Mouse (Mus musculus) lung, embryonic 16.5 days (tissue): ENCODE measurements around the gene Slc15a4. TPM values are rescaled to one million over a fixed set of nuclear protein-coding genes. Genes with fewer than 3 reads are reported as not detected.

ENCODE experiments used
- ATAC-seq: fragments of 200-750 bp; cut with Nextera tagmentation; 2 replicates; pipeline ENCODE4 v1.8.0; 2017; ENCODE audit warnings: low read depth, mild to moderate bottlenecking, moderate library complexity
- H3K27ac ChIP-seq: fragments of 300-500 bp; sonication (generic); 2 replicates; pipeline ENCODE4 v1.5.1; 2014; ENCODE audit warnings: mild to moderate bottlenecking, control low read depth, low read length
- H3K27me3 ChIP-seq: fragments of 300-500 bp; sonication (generic); 2 replicates; pipeline ENCODE4 v1.6.1; 2014; ENCODE audit warnings: low read depth, low read length, mixed read lengths; ENCODE audit not compliant: control insufficient read depth, insufficient read depth
- H3K36me3 ChIP-seq: fragments of 300-500 bp; sonication (generic); 2 replicates; pipeline ENCODE4 v1.6.1; 2014; ENCODE audit warnings: low read length; ENCODE audit not compliant: control insufficient read depth, insufficient read depth
- H3K4me1 ChIP-seq: fragments of 300-500 bp; sonication (generic); replicated peaks from 2 replicates; pipeline ENCODE4 v1.6.1; 2014; ENCODE audit warnings: low read length, mixed read lengths; ENCODE audit not compliant: control insufficient read depth, insufficient read depth
- H3K4me2 ChIP-seq: fragments of 300-500 bp; sonication (generic); 2 replicates; pipeline ENCODE4 v1.6.1; 2014; ENCODE audit warnings: low read depth, low read length, control low read depth
- H3K4me3 ChIP-seq: fragments of 300-500 bp; sonication (generic); 2 replicates; pipeline ENCODE4 v1.5.1; 2014; ENCODE audit warnings: mild to moderate bottlenecking, low read length, control low read depth
- H3K9ac ChIP-seq: fragments of 300-500 bp; sonication (generic); 2 replicates; pipeline ENCODE4 v1.6.1; 2014; ENCODE audit warnings: low read length, control low read depth
- H3K9me3 ChIP-seq: fragments of 300-500 bp; sonication (generic); 2 replicates; pipeline ENCODE4 v1.6.1; 2016; ENCODE audit warnings: low read length; ENCODE audit not compliant: control insufficient read depth
- WGBS: fragments of 180-500 bp; shearing (Covaris S2); extraction: QIAGEN DNeasy Blood & Tissue Kit; methylation state at CpG from one replicate; pipeline ENCODE4 v1.1.7; 2014; 5-methylcytosine and 5-hydroxymethylcytosine counted together
- polyA plus RNA-seq: library from polyadenylated mRNA; unstranded; fragments of >200 nt; fragmentation: Nextera tagmentation; extraction: Ambion mirVana; gene quantifications from 2 replicates; pipeline ENCODE4 v1.2.1, GENCODE M21; 2015

The Slc15a4 gene
- polyA plus RNA-seq, 1 experiment from 2014 or later = 23.6 TPM

- Histone ChIP-seq H3K36me3 (peaks cover 31% of the 10 kb centered on the region), H3K4me2 (no peak overlapping the region), H3K9ac (no peak overlapping the region), H3K4me3 (no peak overlapping the region), H3K9me3 (no peaks in the 10 kb centered on the region), H3K4me1 (no peaks in the 10 kb centered on the region), H3K27me3 (no peaks in the 10 kb centered on the region), H3K27ac (no peak overlapping the region)
- WGBS = 62% methylated on average over 5 of the region's 5 CpGs
- ATAC-seq = no peak
These were observed 40.3 kb downstream of the Slc15a4 start for GRCm38 (mm10) chr5:127592406-127592805.

- ATAC-seq = no peak
These were observed 44.8 kb downstream of the Slc15a4 start for GRCm38 (mm10) chr5:127587854-127588253.

GRCm38 (mm10) chr5:127583658-127584057, 49.0 kb downstream of the Slc15a4 start:
- Histone ChIP-seq H3K4me3 (no peak overlapping the region), H3K9me3 (no peaks in the 10 kb centered on the region), H3K27ac (no peak overlapping the region), H3K4me1 (no peaks in the 10 kb centered on the region), H3K27me3 (no peaks in the 10 kb centered on the region), H3K9ac (no peak overlapping the region), H3K4me2 (no peak overlapping the region), H3K36me3 (no peaks in the 10 kb centered on the region)
- 79% methylated on average over 8 of the region's 8 CpGs for WGBS
- ATAC-seq = no peak

More at GRCm38 (mm10) chr5:127587854-127588253, 44.8 kb downstream of the Slc15a4 start:
- H3K9me3 ChIP-seq = no peaks in the 10 kb centered on the region
- no peak overlapping the region for H3K4me2 ChIP-seq
- H3K4me1 ChIP-seq = no peaks in the 10 kb centered on the region
- 62% methylated on average over 6 of the region's 6 CpGs for WGBS
- H3K9ac ChIP-seq = no peak overlapping the region
- H3K36me3 ChIP-seq = peaks cover 2% of the 10 kb centered on the region; the same call in 1 of the 2 replicates
- H3K27me3 ChIP-seq = no peaks in the 10 kb centered on the region
- H3K4me3 ChIP-seq = no peak overlapping the region
- H3K27ac ChIP-seq = no peak overlapping the region

GRCm38 (mm10) chr5:127577419-127577818, 55.3 kb downstream of the Slc15a4 start:
- 45% methylated on average over 8 of the region's 8 CpGs for WGBS
- H3K36me3 ChIP-seq = no peaks in the 10 kb centered on the region
- no peaks in the 10 kb centered on the region for H3K9me3 ChIP-seq
- H3K4me3 ChIP-seq = no peak overlapping the region
- no peaks in the 10 kb centered on the region for H3K27me3 ChIP-seq
- H3K4me2 ChIP-seq = no peak overlapping the region
- no peak overlapping the region for H3K9ac ChIP-seq
- no peak overlapping the region for H3K27ac ChIP-seq
- no peaks in the 10 kb centered on the region for H3K4me1 ChIP-seq
- no peak for ATAC-seq

GRCm38 (mm10) chr5:127567165-127567741, 65.4 kb downstream of the Slc15a4 start:
- no peaks in the 10 kb centered on the region for H3K9me3 ChIP-seq
- H3K9ac ChIP-seq = no peak overlapping the region
- ATAC-seq = no peak
- peaks cover 5% of the 10 kb centered on the region for H3K36me3 ChIP-seq
- H3K4me1 ChIP-seq = no peaks in the 10 kb centered on the region
- no peak overlapping the region for H3K4me3 ChIP-seq
- no peaks in the 10 kb centered on the region for H3K27me3 ChIP-seq
- H3K4me2 ChIP-seq = no peak overlapping the region
- 82% methylated on average over 6 of the region's 6 CpGs for WGBS
- no peak overlapping the region for H3K27ac ChIP-seq

GRCm38 (mm10) chr5:127561086-127561485, 71.6 kb downstream of the Slc15a4 start:
- Histone ChIP-seq H3K27ac (no peak overlapping the region), H3K36me3 (peaks cover 5% of the 10 kb centered on the region), H3K27me3 (no peaks in the 10 kb centered on the region), H3K9ac (no peak overlapping the region), H3K9me3 (no peaks in the 10 kb centered on the region), H3K4me1 (no peaks in the 10 kb centered on the region), H3K4me2 (no peak overlapping the region), H3K4me3 (no peak overlapping the region)
- no peak for ATAC-seq
- 80% methylated on average over 3 of the region's 3 CpGs for WGBS

- Histone ChIP-seq H3K36me3 (no peaks in the 10 kb centered on the region), H3K27ac (no peak overlapping the region), H3K4me1 (no peaks in the 10 kb centered on the region), H3K9ac (no peak overlapping the region), H3K27me3 (no peaks in the 10 kb centered on the region), H3K4me2 (no peak overlapping the region), H3K9me3 (no peaks in the 10 kb centered on the region), H3K4me3 (no peak overlapping the region)
- ATAC-seq = no peak
- WGBS = 78% methylated on average over 2 of the region's 2 CpGs
These were observed 84.6 kb downstream of the Slc15a4 start for GRCm38 (mm10) chr5:127548136-127548535.

- Histone ChIP-seq H3K27ac (no peak overlapping the region), H3K4me3 (no peak overlapping the region), H3K36me3 (no peaks in the 10 kb centered on the region), H3K4me2 (no peak overlapping the region), H3K9ac (no peak overlapping the region), H3K4me1 (no peaks in the 10 kb centered on the region), H3K9me3 (no peaks in the 10 kb centered on the region), H3K27me3 (no peaks in the 10 kb centered on the region)
- WGBS = 76% methylated on average over 5 of the region's 5 CpGs
- no peak for ATAC-seq
These were observed 86.1 kb downstream of the Slc15a4 start for GRCm38 (mm10) chr5:127546585-127546991.
